Mouse (Mus musculus): ENCODE measurements around the gene Ddx11. TPM values are rescaled to one million over a fixed set of nuclear protein-coding genes. Genes with fewer than 3 reads are reported as not detected.

Ddx11 gene
- total RNA-seq, 2 experiments from 2014 or later, result 6.1 to 6.5 TPM

Other genes starting within 250 kb of the Ddx11 start
- gene Ralbp1, start 237.7 kb upstream of the Ddx11 start, total RNA-seq (2021), result 10 to 100 TPM; 37.6 to 38.2 TPM
- 10 to 100 TPM; 35.5 to 38.3 TPM for gene Twsg1, start 172.3 kb upstream of the Ddx11 start, total RNA-seq (2021)
- gene Ankrd12, start 46.4 kb upstream of the Ddx11 start, total RNA-seq (2021), result 100 to 1,000 TPM; 146 to 153 TPM
- gene Ndufv2, start 22.0 kb upstream of the Ddx11 start, total RNA-seq (2021), result 100 to 1,000 TPM; 200 to 211 TPM
- gene Washc1, start 12.0 kb upstream of the Ddx11 start, total RNA-seq (2021), result 10 to 100 TPM; 58.2 to 60.3 TPM

Data from left cerebral cortex, postnatal 4 days (tissue).